Mouse (Mus musculus) CH12.LX (cell line): ENCODE results near the gene Uso1. TPM values are rescaled to one million over a fixed set of nuclear protein-coding genes. Genes with fewer than 3 reads are reported as not detected.

Source experiments
- DNase-seq: peaks from one replicate; pipeline ENCODE4 v3.0.0-alpha.2; 2013; ENCODE audit errors: extremely low read depth
- H3K27ac ChIP-seq: 2 replicates; pipeline ENCODE4 v1.5.1; 2012; ENCODE audit warnings: low read depth, mild to moderate bottlenecking, control low read depth, moderate library complexity; ENCODE audit not compliant: insufficient read depth
- H3K27me3 ChIP-seq: replicated peaks from 2 replicates; pipeline ENCODE3; 2012; ENCODE audit warnings: inconsistent platforms
- H3K36me3 ChIP-seq, 2 experiments: replicated peaks in 1 of 2; 2 replicates each; pipeline versions ENCODE3 to v1.6.1; 2012; ENCODE audit warnings: inconsistent platforms in 1 of 2, low read length in 1 of 2, mild to moderate bottlenecking in 1 of 2, mixed read lengths in 1 of 2, moderate library complexity in 1 of 2; ENCODE audit not compliant: control insufficient read depth in 1 of 2, insufficient read depth in 1 of 2
- H3K4me1 ChIP-seq, 2 experiments: 2 replicates each; pipeline ENCODE4 v1.6.1; 2012; ENCODE audit warnings: inconsistent platforms in 1 of 2, moderate library complexity in 1 of 2; ENCODE audit not compliant: insufficient read depth in 2 of 2, control insufficient read depth in 1 of 2
- H3K4me2 ChIP-seq: 2 replicates; pipeline ENCODE4 v1.6.1; 2012; ENCODE audit warnings: low read depth, mild to moderate bottlenecking, control low read depth; ENCODE audit not compliant: poor library complexity, insufficient read depth, severe bottlenecking
- H3K4me3 ChIP-seq, 3 experiments: fragments of 150-350 bp in 1 of 3; sonication (generic) in 1 of 3; replicated peaks in 1 of 3; 2 replicates each; pipeline versions ENCODE3 to v1.5.1; 2011 to 2012; ENCODE audit warnings: low read depth in 2 of 3, low read length in 2 of 3, mild to moderate bottlenecking in 2 of 3, moderate library complexity in 2 of 3, control low read depth in 1 of 3, improper control_type of control experiment in 1 of 3, inconsistent platforms in 1 of 3, mixed read lengths in 1 of 3; ENCODE audit not compliant: poor library complexity in 1 of 3
- H3K79me2 ChIP-seq: replicated peaks from 2 replicates; pipeline ENCODE4 v1.6.1; 2012; ENCODE audit warnings: mild to moderate bottlenecking, moderate library complexity; ENCODE audit not compliant: control insufficient read depth, poor library complexity, insufficient read depth, severe bottlenecking; ENCODE audit errors: extremely low read depth
- H3K9ac ChIP-seq: 2 replicates; pipeline ENCODE4 v1.6.1; 2012; ENCODE audit warnings: low read depth, mild to moderate bottlenecking, control low read depth, moderate library complexity; ENCODE audit not compliant: insufficient read depth
- H3K9me3 ChIP-seq: replicated peaks from 2 replicates; pipeline ENCODE3; 2012; ENCODE audit warnings: low read length, inconsistent platforms, mixed read lengths
- CHD2 ChIP-seq: IDR thresholded peaks from 2 replicates; pipeline ENCODE4 v1.6.1; 2011; ENCODE audit warnings: low read length, improper control_type of control experiment
- CTCF ChIP-seq, 2 experiments: IDR thresholded peaks in 1 of 2; conservative IDR thresholded peaks in 1 of 2; 2 replicates each; pipeline ENCODE4 v1.5.1; 2011 to 2012; ENCODE audit warnings: low read depth in 2 of 2, low read length in 2 of 2, improper control_type of control experiment in 1 of 2, inconsistent platforms in 1 of 2, mild to moderate bottlenecking in 1 of 2, moderate library complexity in 1 of 2
- E2F4 ChIP-seq: IDR thresholded peaks from 2 replicates; pipeline ENCODE4 v1.6.1; 2011; ENCODE audit warnings: low read depth, low read length, improper control_type of control experiment; ENCODE audit not compliant: insufficient replicate concordance
- EP300 ChIP-seq: IDR thresholded peaks from 2 replicates; pipeline ENCODE4 v1.6.1; 2011; ENCODE audit warnings: low read length, improper control_type of control experiment
- ETS1 ChIP-seq: conservative IDR thresholded peaks from 2 replicates; pipeline ENCODE4 v1.6.1; 2012; ENCODE audit warnings: low read depth, mild to moderate bottlenecking, inconsistent platforms, low read length, improper control_type of control experiment, moderate library complexity
- KAT2A ChIP-seq: IDR thresholded peaks from 2 replicates; pipeline ENCODE4 v1.6.1; 2012; ENCODE audit warnings: low read length, improper control_type of control experiment, inconsistent platforms; ENCODE audit not compliant: insufficient replicate concordance
- MAX ChIP-seq: IDR thresholded peaks from 2 replicates; pipeline ENCODE4 v1.6.1; 2011; ENCODE audit warnings: low read length, improper control_type of control experiment
- MAZ ChIP-seq: IDR thresholded peaks from 2 replicates; pipeline ENCODE4 v1.6.1; 2012; ENCODE audit warnings: low read depth, mild to moderate bottlenecking, inconsistent platforms, low read length, improper control_type of control experiment, moderate library complexity
- MEF2A ChIP-seq: IDR thresholded peaks from 2 replicates; pipeline ENCODE4 v1.6.1; 2014; ENCODE audit warnings: low read depth, mild to moderate bottlenecking, inconsistent platforms, low read length, improper control_type of control experiment, borderline replicate concordance
- MXI1 ChIP-seq: IDR thresholded peaks from 2 replicates; pipeline ENCODE4 v1.6.1; 2011; ENCODE audit warnings: mild to moderate bottlenecking, low read depth, low read length, improper control_type of control experiment
- MYC ChIP-seq: IDR thresholded peaks from 2 replicates; pipeline ENCODE4 v1.6.1; 2011; ENCODE audit warnings: low read depth, mild to moderate bottlenecking, improper control_type of control experiment, low read length
- PAX5 ChIP-seq: IDR thresholded peaks from 2 replicates; pipeline ENCODE4 v1.6.1; 2012; ENCODE audit warnings: low read length, inconsistent platforms, mixed read lengths
- RCOR1 ChIP-seq: conservative IDR thresholded peaks from 2 replicates; pipeline ENCODE4 v1.6.1; 2012; ENCODE audit warnings: low read depth, mild to moderate bottlenecking, inconsistent platforms, low read length, improper control_type of control experiment
- UBTF ChIP-seq: IDR thresholded peaks from 2 replicates; pipeline ENCODE4 v1.6.1; 2012; ENCODE audit warnings: low read depth, mild to moderate bottlenecking, inconsistent platforms, low read length, improper control_type of control experiment, moderate library complexity
- ZC3H11A ChIP-seq: IDR thresholded peaks from 2 replicates; pipeline ENCODE4 v1.6.1; 2012; ENCODE audit warnings: low read depth, mild to moderate bottlenecking, inconsistent platforms, low read length, improper control_type of control experiment
- ZNF384 ChIP-seq: IDR thresholded peaks from 2 replicates; pipeline ENCODE4 v1.6.1; 2012; ENCODE audit warnings: low read depth, low read length, improper control_type of control experiment, inconsistent platforms
- dilution Hi-C: fragments of 300-500 bp; cut with MboI; formaldehyde crosslinking; loops from 2 replicates; pipeline ENCODE4 v1.14.3; 2020; ENCODE audit warnings: low sequenced_read_pairs; ENCODE audit not compliant: extremely low pct_unique_long_range_greater_than_20kb, extremely low pct_ligation_motif_present
- in situ Hi-C: fragments of 300-500 bp; cut with MboI; formaldehyde crosslinking; loops from 3 replicates; pipeline ENCODE4 v1.14.3; 2019; ENCODE audit warnings: low sequenced_read_pairs, low pct_ligation_motif_present, low pct_unique_long_range_greater_than_20kb, mixed read lengths
- polyA plus RNA-seq: library from polyadenylated mRNA; unstranded; fragments of >175 nt; gene quantifications from 2 replicates; pipeline ENCODE4 v1.2.1, GENCODE M21; 2012; ENCODE audit warnings: low read depth; ENCODE audit not compliant: insufficient read length
- total RNA-seq, 2 experiments: library from RNA; depleted of rRNA; stranded (reverse); fragments of 300-350 nt in 1 of 2; fragments of >200 nt in 1 of 2; gene quantifications; 2 replicates each; pipeline ENCODE4 v1.2.3; 2012 to 2014

Uso1 gene
- total and polyA plus RNA-seq, 3 experiments, result 19.9 to 63.7 (median 20.9) TPM

GRCm38 (mm10) chr5:92204162-92205036 lies 66.7 kb downstream of the Uso1 start:
- Histone ChIP-seq H3K4me3 (no peak overlapping the region), H3K79me2 (no peaks in the 10 kb centered on the region), H3K9ac (no peak overlapping the region), H3K27ac (no peak overlapping the region), H3K9me3 (no peaks in the 10 kb centered on the region), H3K27me3 (no peaks in the 10 kb centered on the region), H3K36me3 (peaks cover 43 to 59% of the 10 kb centered on the region in 2 experiments), H3K4me2 (no peak overlapping the region)
- in situ Hi-C loops (loop anchor here (5.0 kb wide), 1 partner anchor 33 kb away; no protein-coding TSS in a partner anchor), dilution Hi-C loops (no loop called here)
- no peak for DNase-seq
- TF ChIP-seq ETS1, result no peak
- no peak for TF ChIP-seq CTCF (conservative IDR thresholded peaks at IDR 0.05 in 1 of 2, IDR thresholded peaks at IDR 0.05 in 1 of 2; ENCODE audit: low read depth in 2 of 2, low read length in 2 of 2)
- TF ChIP-seq MAX, result no peak
- TF ChIP-seq PAX5, result no peak
- TF ChIP-seq KAT2A, result no peak
- no peak for TF ChIP-seq CHD2
- no peak for TF ChIP-seq MXI1
- no peak for TF ChIP-seq EP300
- TF ChIP-seq UBTF, result no peak
- no peak for TF ChIP-seq E2F4
- no peak for TF ChIP-seq RCOR1
- no peak for TF ChIP-seq ZNF384
- TF ChIP-seq, all 38 proteins: peak for 0
- H3K4me1 ChIP-seq, result no peaks in the 10 kb centered on the region

GRCm38 (mm10) chr5:92205184-92205583 lies 67.4 kb downstream of the Uso1 start:
- no peaks in the 10 kb centered on the region for H3K9me3 ChIP-seq
- H3K27me3 ChIP-seq, result no peaks in the 10 kb centered on the region
- H3K4me3 ChIP-seq, result no peak overlapping the region
- in situ Hi-C loops, result no loop called here
- dilution Hi-C loops, result no loop called here
- H3K36me3 ChIP-seq, result peaks cover 35 to 51% of the 10 kb centered on the region in 2 experiments
- no peak overlapping the region for H3K27ac ChIP-seq
- no peak overlapping the region for H3K9ac ChIP-seq
- H3K4me1 ChIP-seq, result no peaks in the 10 kb centered on the region
- H3K4me2 ChIP-seq, result no peak overlapping the region
- H3K79me2 ChIP-seq, result no peaks in the 10 kb centered on the region
- TF ChIP-seq MAZ (no peak), MYC (no peak), MEF2A (no peak), ZC3H11A (no peak)
- DNase-seq, result no peak
